Mouse (Mus musculus) liver, embryonic 12.5 days (tissue): ENCODE measurements at regions not wholly inside any gene's neighbourhood (a gene's known extent, or its start where the extent isn't known, plus 50 kb on each side); places are given as distances from the start of the nearest gene placed in this dataset.

ENCODE experiments used
- ATAC-seq: fragments of 200-750 bp; cut with Nextera tagmentation; 2 replicates; pipeline ENCODE4 v1.8.0; 2017; ENCODE audit warnings: moderate number of reproducible peaks, mild to moderate bottlenecking, moderate library complexity
- H3K27ac ChIP-seq: fragments of 300-500 bp; sonication (generic); 2 replicates; pipeline ENCODE4 v1.5.1; 2016; ENCODE audit warnings: mild to moderate bottlenecking
- H3K27me3 ChIP-seq: fragments of 300-500 bp; sonication (generic); replicated peaks from 2 replicates; pipeline ENCODE4 v1.6.1; 2016; ENCODE audit warnings: mild to moderate bottlenecking, moderate library complexity
- H3K36me3 ChIP-seq: fragments of 300-500 bp; sonication (generic); 2 replicates; pipeline ENCODE4 v1.6.1; 2016; ENCODE audit warnings: mild to moderate bottlenecking, moderate library complexity
- H3K4me1 ChIP-seq: fragments of 300-500 bp; sonication (generic); 2 replicates; pipeline ENCODE4 v1.6.1; 2016
- H3K4me2 ChIP-seq: fragments of 300-500 bp; sonication (generic); 2 replicates; pipeline ENCODE4 v1.6.1; 2016; ENCODE audit warnings: mild to moderate bottlenecking, moderate library complexity
- H3K4me3 ChIP-seq: fragments of 300-500 bp; sonication (generic); 2 replicates; pipeline ENCODE4 v1.5.1; 2016; ENCODE audit warnings: mild to moderate bottlenecking, moderate library complexity
- H3K9ac ChIP-seq: fragments of 300-500 bp; sonication (generic); 2 replicates; pipeline ENCODE4 v1.6.1; 2016; ENCODE audit warnings: mild to moderate bottlenecking, moderate library complexity
- H3K9me3 ChIP-seq: fragments of 300-500 bp; sonication (generic); replicated peaks from 2 replicates; pipeline ENCODE4 v1.6.1; 2016; ENCODE audit warnings: mild to moderate bottlenecking, moderate library complexity
- WGBS: fragments of 180-500 bp; shearing (Covaris S2); methylation state at CpG from one replicate; pipeline ENCODE4 v1.1.7; 2016; ENCODE audit not compliant: insufficient replicate concordance; 5-methylcytosine and 5-hydroxymethylcytosine counted together

DNA sequence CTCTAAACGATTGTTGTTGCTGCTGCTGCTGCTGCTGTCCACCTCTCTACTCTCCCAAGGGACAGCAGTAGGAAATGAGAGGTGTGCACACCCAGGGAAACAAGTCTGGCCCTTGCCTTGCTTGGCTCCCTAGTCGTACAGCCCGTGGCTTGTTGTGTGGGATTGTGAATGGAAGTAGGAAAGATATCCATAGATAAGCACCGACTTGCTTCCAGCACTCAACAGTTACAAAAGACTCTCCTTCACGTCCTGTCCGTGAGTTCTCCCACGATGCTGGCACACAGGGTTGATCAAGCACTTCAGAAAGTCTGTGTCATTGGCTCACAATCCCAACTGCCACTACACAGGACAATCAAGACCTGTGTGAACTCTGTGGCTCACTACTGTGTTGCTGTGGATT lies 276.7 kb upstream of the Prox1 start:
- Histone ChIP-seq H3K4me2 (no peak overlapping the region), H3K27ac (no peak overlapping the region), H3K27me3 (peaks cover 30% of the 10 kb centered on the region), H3K9me3 (no peaks in the 10 kb centered on the region), H3K4me3 (no peak overlapping the region), H3K9ac (no peak overlapping the region), H3K4me1 (no peaks in the 10 kb centered on the region), H3K36me3 (no peaks in the 10 kb centered on the region)
- 45% methylated on average over 7 of the region's 7 CpGs for WGBS
- ATAC-seq, result no peak

DNA sequence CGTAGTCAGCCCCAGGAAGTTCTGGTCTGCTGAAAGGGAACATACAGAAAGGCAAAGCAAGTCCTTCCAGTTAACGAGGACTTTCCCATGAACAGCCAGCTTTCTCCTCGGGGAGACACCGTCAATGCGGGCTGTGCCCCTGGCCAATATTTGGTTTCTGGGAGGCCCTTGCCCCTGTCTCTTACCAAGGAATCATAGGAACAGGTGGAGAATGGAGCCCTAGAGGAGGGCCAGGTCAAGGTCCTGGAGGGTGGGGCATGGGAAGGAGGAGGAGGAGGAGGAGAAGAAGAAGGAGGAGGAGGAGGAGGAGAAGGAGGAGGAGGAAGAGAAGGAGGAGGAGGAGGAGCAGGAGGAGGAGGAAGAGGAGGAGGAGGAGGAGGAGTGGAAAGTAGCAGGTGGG lies 276.2 kb upstream of the Prox1 start:
- no peak for ATAC-seq
- Histone ChIP-seq H3K27ac (no peak overlapping the region), H3K4me3 (no peak overlapping the region), H3K36me3 (no peaks in the 10 kb centered on the region), H3K4me2 (no peak overlapping the region), H3K27me3 (peaks cover 30% of the 10 kb centered on the region), H3K9me3 (no peaks in the 10 kb centered on the region), H3K4me1 (no peaks in the 10 kb centered on the region), H3K9ac (no peak overlapping the region)
- WGBS, result 60% methylated on average over 5 of the region's 5 CpGs

DNA sequence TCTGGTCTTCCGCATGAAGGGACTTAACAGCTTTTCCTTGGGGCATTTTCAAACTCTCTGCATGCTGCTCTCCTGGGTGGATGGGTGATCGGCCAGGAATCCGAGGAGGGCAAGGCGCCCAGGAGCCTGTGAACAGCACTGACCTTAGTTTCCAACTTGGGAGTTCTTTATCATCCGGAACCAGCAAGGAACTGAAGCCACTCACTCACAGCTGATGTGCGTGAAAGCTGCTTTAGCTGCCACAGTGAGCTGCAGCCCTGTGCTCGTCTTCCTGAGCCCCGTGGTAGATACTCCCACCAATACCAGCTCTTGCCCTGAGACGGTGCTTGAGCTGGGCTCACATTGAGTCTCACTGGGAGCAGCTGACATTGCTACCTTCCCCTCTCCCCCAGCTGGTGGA lies 273.9 kb upstream of the Prox1 start:
- Histone ChIP-seq H3K9ac (no peak overlapping the region), H3K4me2 (no peak overlapping the region), H3K36me3 (no peaks in the 10 kb centered on the region), H3K27me3 (peaks cover 30% of the 10 kb centered on the region), H3K9me3 (no peaks in the 10 kb centered on the region), H3K27ac (no peak overlapping the region), H3K4me3 (no peak overlapping the region), H3K4me1 (no peaks in the 10 kb centered on the region)
- WGBS, result 46% methylated on average over 9 of the region's 9 CpGs
- no peak for ATAC-seq

DNA sequence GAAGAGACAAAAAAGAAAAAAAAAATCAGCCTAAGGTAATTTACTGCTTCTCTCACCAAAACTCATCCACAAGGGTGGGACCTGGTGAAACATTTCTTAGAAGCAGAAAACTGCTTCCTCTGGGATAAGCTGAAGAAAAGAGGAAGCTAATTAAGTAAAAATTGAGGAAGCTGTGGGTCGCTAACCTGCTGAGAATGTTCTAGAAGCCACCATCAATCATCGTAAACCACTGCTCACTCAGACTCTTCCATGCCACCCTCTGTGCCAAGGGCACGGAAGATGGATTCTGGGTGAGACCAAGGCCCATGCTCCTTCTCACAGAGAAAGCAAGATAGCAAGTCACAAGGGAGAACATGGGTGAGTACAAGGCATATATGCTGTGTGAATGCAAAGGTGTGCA lies 272.7 kb upstream of the Prox1 start:
- no peaks in the 10 kb centered on the region for H3K4me1 ChIP-seq
- no peaks in the 10 kb centered on the region for H3K9me3 ChIP-seq
- H3K9ac ChIP-seq, result no peak overlapping the region
- H3K4me2 ChIP-seq, result no peak overlapping the region
- H3K36me3 ChIP-seq, result no peaks in the 10 kb centered on the region
- ATAC-seq, result no peak
- 31% methylated on average over 3 of the region's 3 CpGs for WGBS
- H3K4me3 ChIP-seq, result no peak overlapping the region
- peaks cover 22% of the 10 kb centered on the region for H3K27me3 ChIP-seq
- H3K27ac ChIP-seq, result no peak overlapping the region

DNA sequence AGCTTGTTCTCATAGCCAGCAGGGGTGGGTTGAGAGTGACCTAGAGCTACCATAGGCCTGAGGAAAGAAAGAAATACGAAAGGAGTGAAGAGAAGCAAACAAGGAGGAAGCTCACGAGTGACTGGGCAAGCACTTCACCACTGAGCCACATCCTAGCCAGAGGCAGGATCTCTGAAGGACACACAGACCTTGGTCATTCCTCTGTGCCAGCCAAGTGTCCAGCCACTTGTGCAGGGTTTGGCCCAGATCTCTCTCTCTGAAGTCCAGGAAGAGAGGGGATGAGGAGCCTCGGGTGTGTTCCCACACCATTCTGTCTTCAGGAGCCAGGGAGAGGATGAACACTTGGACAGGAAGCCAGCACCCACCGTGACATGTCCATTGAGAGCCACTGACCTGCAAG lies 271.7 kb upstream of the Prox1 start:
- no peak overlapping the region for H3K9ac ChIP-seq
- WGBS, result 55% methylated on average over 4 of the region's 4 CpGs
- H3K9me3 ChIP-seq, result no peaks in the 10 kb centered on the region
- H3K27me3 ChIP-seq, result peaks cover 11% of the 10 kb centered on the region; the same call in 1 of the 2 replicates
- no peak overlapping the region for H3K4me3 ChIP-seq
- H3K36me3 ChIP-seq, result no peaks in the 10 kb centered on the region
- no peak overlapping the region for H3K4me2 ChIP-seq
- H3K27ac ChIP-seq, result no peak overlapping the region
- ATAC-seq, result no peak
- no peaks in the 10 kb centered on the region for H3K4me1 ChIP-seq

DNA sequence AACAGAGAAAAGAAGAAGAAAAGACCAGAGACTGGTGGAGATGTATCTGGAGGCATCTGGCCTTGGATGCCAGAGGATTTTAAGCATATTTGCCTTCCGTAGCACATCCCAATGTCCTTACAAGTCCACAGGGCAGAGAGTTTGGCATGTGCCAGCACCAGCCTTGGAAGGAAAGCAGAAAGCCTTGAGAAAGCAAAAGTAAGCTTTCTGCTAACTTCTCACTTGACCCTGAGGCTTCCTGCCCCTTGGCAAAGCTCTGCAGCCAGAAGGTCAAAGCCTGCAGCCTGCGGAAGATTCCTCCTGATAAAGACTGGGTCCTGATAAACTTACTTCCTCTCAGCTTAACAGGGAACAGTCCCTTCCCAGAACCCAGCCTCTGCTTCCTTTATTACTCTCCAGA lies 268.3 kb upstream of the Prox1 start:
- 33% methylated on average over 2 of the region's 2 CpGs for WGBS

DNA sequence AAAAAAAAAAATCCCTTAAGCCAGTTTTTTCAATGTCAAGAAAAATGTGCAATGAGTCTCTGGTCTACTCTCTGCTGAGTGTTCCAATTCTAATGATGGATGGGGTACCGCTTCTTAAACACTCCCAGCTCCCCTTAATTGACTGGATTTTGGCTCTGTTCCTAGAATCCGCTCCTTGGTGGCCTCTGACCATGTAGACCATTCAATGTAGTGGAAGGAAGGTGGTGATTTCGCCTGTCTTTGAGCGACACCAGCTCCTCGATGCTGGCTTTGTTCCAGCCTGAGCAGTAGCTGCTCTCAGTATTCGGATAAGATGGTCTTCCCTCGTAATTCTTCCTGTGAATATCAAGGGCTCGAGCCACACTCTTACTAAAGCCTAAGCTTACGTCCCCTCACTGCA lies 252.4 kb upstream of the Prox1 start:
- Histone ChIP-seq H3K4me3 (no peak overlapping the region), H3K4me2 (no peak overlapping the region), H3K9ac (no peak overlapping the region), H3K9me3 (peaks cover 6% of the 10 kb centered on the region), H3K27me3 (no peaks in the 10 kb centered on the region), H3K36me3 (no peaks in the 10 kb centered on the region), H3K27ac (no peak overlapping the region), H3K4me1 (no peaks in the 10 kb centered on the region)
- no peak for ATAC-seq
- WGBS, result 66% methylated on average over 9 of the region's 9 CpGs

More for the DNA sequence above, 268.3 kb upstream of the Prox1 start:
- H3K4me1 ChIP-seq, result no peaks in the 10 kb centered on the region
- no peak overlapping the region for H3K4me2 ChIP-seq
- no peak overlapping the region for H3K9ac ChIP-seq
- ATAC-seq, result no peak
- H3K36me3 ChIP-seq, result no peaks in the 10 kb centered on the region
- no peak overlapping the region for H3K4me3 ChIP-seq
- H3K27me3 ChIP-seq, result no peaks in the 10 kb centered on the region; the same call in none of the 2 replicates
- no peaks in the 10 kb centered on the region for H3K9me3 ChIP-seq
- no peak overlapping the region for H3K27ac ChIP-seq

DNA sequence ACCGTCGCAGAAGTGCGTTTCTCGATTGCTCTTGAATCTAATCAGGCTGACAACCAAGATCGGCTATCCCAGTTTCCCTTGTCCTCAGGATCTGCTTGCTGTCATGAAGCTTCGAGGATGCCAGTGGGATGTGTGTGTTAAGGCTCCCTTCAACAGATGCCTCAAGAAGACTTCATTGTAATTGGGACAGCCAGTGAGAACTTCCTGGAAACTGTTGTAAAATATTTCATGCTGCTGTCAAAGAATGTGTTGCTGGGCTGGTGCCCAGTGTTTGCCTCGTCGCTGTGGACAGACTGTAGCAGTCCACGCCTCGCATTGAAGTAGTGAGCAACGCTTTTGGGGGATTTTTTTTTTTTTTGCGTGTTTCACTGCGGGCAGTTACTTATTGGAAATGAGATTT lies 249.2 kb upstream of the Prox1 start:
- Histone ChIP-seq H3K4me3 (no peak overlapping the region), H3K9ac (no peak overlapping the region), H3K4me1 (no peaks in the 10 kb centered on the region), H3K36me3 (no peaks in the 10 kb centered on the region), H3K9me3 (peaks cover 6% of the 10 kb centered on the region), H3K4me2 (no peak overlapping the region), H3K27me3 (no peaks in the 10 kb centered on the region), H3K27ac (no peak overlapping the region)
- WGBS, result 64% methylated on average over 13 of the region's 13 CpGs
- no peak for ATAC-seq

DNA sequence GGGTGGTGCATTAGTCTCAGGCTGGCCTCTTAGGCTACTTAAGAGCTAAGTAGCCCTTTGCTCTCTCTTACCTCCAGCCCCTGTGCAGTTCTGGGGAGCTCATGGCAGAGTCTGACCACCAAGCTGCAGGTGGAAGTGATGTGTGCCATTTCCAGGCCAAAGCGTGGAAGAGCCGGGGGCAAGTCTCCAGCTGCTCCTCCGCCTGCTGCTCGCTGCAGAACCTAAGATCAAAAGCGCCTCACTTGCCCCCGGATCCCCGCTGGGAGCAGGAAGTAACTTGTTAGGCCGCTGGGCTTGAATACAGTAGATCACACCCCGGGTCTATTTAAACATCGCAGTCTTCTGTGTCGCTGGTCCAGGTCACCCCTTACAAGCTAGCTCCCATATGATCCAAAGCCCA lies 246.8 kb upstream of the Prox1 start:
- Histone ChIP-seq H3K9me3 (no peaks in the 10 kb centered on the region), H3K27ac (no peak overlapping the region), H3K9ac (no peak overlapping the region), H3K4me1 (no peaks in the 10 kb centered on the region), H3K4me2 (no peak overlapping the region), H3K36me3 (no peaks in the 10 kb centered on the region), H3K27me3 (no peaks in the 10 kb centered on the region), H3K4me3 (no peak overlapping the region)
- ATAC-seq, result no peak
- 16% methylated on average over 11 of the region's 11 CpGs for WGBS

DNA sequence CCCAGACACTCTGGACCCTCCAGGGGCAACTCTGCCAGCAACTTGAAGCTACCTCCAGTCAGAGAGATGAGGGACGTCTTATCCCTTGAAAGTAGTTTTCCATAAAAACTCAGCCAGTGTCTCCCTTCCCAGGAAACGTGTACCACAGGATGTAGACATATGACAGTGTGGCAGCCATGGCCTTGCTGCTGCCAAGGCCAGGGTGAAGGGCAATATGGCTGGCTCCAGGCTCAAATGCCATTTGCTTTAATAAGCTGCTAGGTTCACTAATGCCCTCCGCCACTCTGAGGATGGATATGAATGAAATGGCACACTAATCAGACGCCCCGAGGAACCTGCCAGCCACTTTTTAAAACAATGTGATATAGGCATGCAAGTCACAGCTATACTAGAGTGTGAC lies 241.2 kb upstream of the Prox1 start:
- Histone ChIP-seq H3K9ac (no peak overlapping the region), H3K27me3 (no peaks in the 10 kb centered on the region), H3K27ac (no peak overlapping the region), H3K4me3 (no peak overlapping the region), H3K36me3 (no peaks in the 10 kb centered on the region), H3K9me3 (no peaks in the 10 kb centered on the region), H3K4me2 (no peak overlapping the region), H3K4me1 (no peaks in the 10 kb centered on the region)
- 66% methylated on average over 5 of the region's 5 CpGs for WGBS
- ATAC-seq, result no peak

DNA sequence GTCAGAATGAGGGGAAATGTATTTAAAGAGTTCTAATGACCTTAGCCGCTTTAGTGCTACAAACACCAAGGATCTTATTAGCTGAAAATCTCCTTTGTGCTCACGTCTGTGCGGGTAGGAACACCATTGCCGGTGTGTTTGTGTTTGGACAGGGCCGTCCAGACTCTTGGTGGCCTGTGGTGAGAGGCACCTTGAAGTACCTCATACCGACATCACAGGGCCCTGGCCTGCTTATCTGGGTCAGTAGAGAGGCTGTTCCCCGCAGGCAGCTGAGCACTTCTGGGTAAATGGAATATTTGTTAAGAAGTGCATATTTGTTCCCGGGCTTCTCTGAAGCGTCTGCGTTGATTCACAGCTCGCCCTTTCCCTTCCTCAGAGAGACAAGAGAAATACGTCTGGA lies 232.8 kb upstream of the Prox1 start:
- Histone ChIP-seq H3K27ac (no peak overlapping the region), H3K9me3 (no peaks in the 10 kb centered on the region), H3K4me2 (no peak overlapping the region), H3K36me3 (no peaks in the 10 kb centered on the region), H3K4me1 (no peaks in the 10 kb centered on the region), H3K4me3 (no peak overlapping the region), H3K27me3 (no peaks in the 10 kb centered on the region), H3K9ac (no peak overlapping the region)
- no peak for ATAC-seq
- 63% methylated on average over 12 of the region's 12 CpGs for whole genome bisulfite sequencing

DNA sequence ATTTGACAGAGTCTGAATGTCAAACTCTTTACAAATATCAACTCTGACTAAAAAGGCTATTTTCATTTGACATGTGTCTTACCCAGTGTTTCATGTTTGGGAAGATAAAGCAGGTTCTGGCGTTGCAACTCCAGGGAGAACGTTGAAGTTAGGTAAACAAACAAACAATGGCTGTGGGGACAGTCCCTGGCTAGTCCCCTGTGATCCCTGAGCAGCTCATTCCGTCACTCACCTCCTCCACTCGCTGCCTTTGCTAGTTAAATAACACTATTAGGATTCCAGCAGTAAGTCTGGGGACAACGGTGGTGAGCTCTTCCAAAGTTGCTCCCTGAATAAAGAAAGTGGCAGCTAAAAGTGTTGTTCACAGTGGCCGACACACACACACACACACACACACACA lies 227.8 kb upstream of the Prox1 start:
- Histone ChIP-seq H3K36me3 (no peaks in the 10 kb centered on the region), H3K9ac (no peak overlapping the region), H3K9me3 (no peaks in the 10 kb centered on the region), H3K27me3 (no peaks in the 10 kb centered on the region), H3K4me1 (0 out of 2 replicates have a peak, but pooled peaks cover 3% of the 10 kb centered on the region), H3K27ac (peak overlapping the region; percentile 56; the same call in 1 of the 2 replicates), H3K4me3 (no peak overlapping the region), H3K4me2 (no peak overlapping the region)
- WGBS, result 36% methylated on average over 6 of the region's 6 CpGs
- ATAC-seq, result peak; percentile 44; the same call in 1 of the 2 replicates

DNA sequence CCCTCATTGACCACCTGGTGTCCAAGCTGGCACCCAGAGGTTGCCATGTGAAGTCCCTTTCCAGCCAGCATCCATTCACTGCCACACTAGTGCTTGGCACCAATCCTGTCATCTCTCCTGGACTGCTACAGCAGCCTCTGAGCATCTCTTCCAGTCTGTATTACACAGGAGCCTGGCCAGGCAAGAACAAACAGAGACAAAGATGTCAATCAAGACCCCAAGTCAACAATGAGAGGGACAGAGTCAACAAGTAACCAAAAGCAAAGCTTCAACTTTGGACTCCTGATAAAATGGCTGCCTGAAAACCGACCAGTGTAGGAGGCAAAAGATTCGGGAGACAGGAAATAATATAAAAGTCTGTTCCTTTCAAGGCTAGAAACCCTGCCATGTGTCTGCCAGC lies 227.3 kb upstream of the Prox1 start:
- ATAC-seq, result peak; percentile 69
- Histone ChIP-seq H3K4me3 (no peak overlapping the region), H3K27ac (peak overlapping the region; percentile 56; the same call in 1 of the 2 replicates), H3K9me3 (no peaks in the 10 kb centered on the region), H3K9ac (no peak overlapping the region), H3K27me3 (no peaks in the 10 kb centered on the region), H3K4me2 (no peak overlapping the region), H3K4me1 (0 out of 2 replicates have a peak, but pooled peaks cover 3% of the 10 kb centered on the region), H3K36me3 (no peaks in the 10 kb centered on the region)
- 45% methylated on average over 2 of the region's 2 CpGs for WGBS
